Mouse (Mus musculus) G1E (cell line): ENCODE results near the gene Snapc3. TPM values are rescaled to one million over a fixed set of nuclear protein-coding genes. Genes with fewer than 3 reads are reported as not detected.
"Not testable (repeated sequence)": the region's sequence is repeated elsewhere in the genome, so short reads cannot be mapped to it uniquely, and the experiment has no call there.

ENCODE experiments used
- ATAC-seq: 2 replicates; pipeline ENCODE4 v1.8.0; 2016; ENCODE audit warnings: mild to moderate bottlenecking; ENCODE audit not compliant: insufficient number of reproducible peaks, poor library complexity, low FRiP score, severe bottlenecking; ENCODE audit errors: extremely low read depth
- DNase-seq: peaks from one replicate; pipeline ENCODE4 v3.0.0; 2012; ENCODE audit warnings: low spot score
- H3K27me3 ChIP-seq: 2 replicates; pipeline ENCODE4 v1.6.1; 2012; ENCODE audit warnings: mild to moderate bottlenecking, low read length, inconsistent platforms; ENCODE audit not compliant: insufficient read depth
- H3K36me3 ChIP-seq: replicated peaks from 2 replicates; pipeline ENCODE3; 2012; ENCODE audit warnings: mild to moderate bottlenecking, inconsistent platforms
- H3K4me1 ChIP-seq: 2 replicates; pipeline ENCODE4 v1.6.1; 2012; ENCODE audit warnings: low read depth, low read length, inconsistent platforms, mixed read lengths; ENCODE audit not compliant: insufficient read depth
- H3K4me3 ChIP-seq: 2 replicates; pipeline ENCODE4 v1.5.1; 2012; ENCODE audit warnings: low read depth, mild to moderate bottlenecking, inconsistent platforms, low read length, moderate library complexity, mixed read lengths
- H3K9me3 ChIP-seq: replicated peaks from 2 replicates; pipeline ENCODE4 v1.6.1; 2012; ENCODE audit warnings: inconsistent platforms
- CTCF ChIP-seq: IDR thresholded peaks from 2 replicates; pipeline ENCODE4 v1.5.1; 2012; ENCODE audit warnings: low read depth, low read length, inconsistent platforms, mixed read lengths
- GATA1 ChIP-seq: IDR thresholded peaks from 2 replicates; pipeline ENCODE4 v1.6.1; 2012; ENCODE audit warnings: borderline replicate concordance, low read length, inconsistent platforms, mixed read lengths
- GATA2 ChIP-seq: IDR thresholded peaks from 2 replicates; pipeline ENCODE4 v1.6.1; 2012; ENCODE audit warnings: low read depth, low read length, inconsistent platforms, borderline replicate concordance
- POLR2AphosphoS5 ChIP-seq: IDR thresholded peaks from 2 replicates; pipeline ENCODE4 v1.6.1; 2012; ENCODE audit warnings: low read depth, low read length, inconsistent platforms; ENCODE audit not compliant: insufficient replicate concordance
- TAL1 ChIP-seq: conservative IDR thresholded peaks from 2 replicates; pipeline ENCODE4 v1.6.1; 2012; ENCODE audit warnings: low read depth, low read length, inconsistent platforms, mixed read lengths
- polyA plus RNA-seq: library from polyadenylated mRNA; stranded (reverse); fragments of >175 nt; gene quantifications from 2 replicates; pipeline ENCODE4 v1.2.3, GENCODE M21; 2012
- total RNA-seq, 2 experiments: library from RNA; stranded (forward) in 1 of 2; stranded (reverse) in 1 of 2; fragments of 200-1000 nt in 1 of 2; fragments of >200 nt in 1 of 2; fragmentation: Nextera tagmentation in 1 of 2; gene quantifications; 2 replicates each; pipeline ENCODE4 v1.2.3; 2014 to 2017

Gene Snapc3
- total and polyA plus RNA-seq, 3 experiments, result 7.4 to 61.4 (median 57.6) TPM

GRCm38 (mm10) chr4:83468208-83468607, 50.7 kb downstream of the Snapc3 start:
- H3K4me1 ChIP-seq, result peaks cover 6% of the 10 kb centered on the region; the same call in 1 of the 2 replicates
- no peaks in the 10 kb centered on the region for H3K9me3 ChIP-seq
- no peak for DNase-seq
- no peak for ATAC-seq
- TF ChIP-seq GATA1 (no peak), GATA2 (no peak), POLR2AphosphoS5 (no peak), CTCF (no peak), TAL1 (no peak)
- no peaks in the 10 kb centered on the region for H3K27me3 ChIP-seq
- no peak overlapping the region for H3K4me3 ChIP-seq
- peaks cover 82% of the 10 kb centered on the region for H3K36me3 ChIP-seq

GRCm38 (mm10) chr4:83485250-83485649, 67.7 kb downstream of the Snapc3 start:
- no peak for DNase-seq
- ATAC-seq, result no peak
- Histone ChIP-seq H3K4me1 (peaks cover 17% of the 10 kb centered on the region), H3K36me3 (peaks cover 39% of the 10 kb centered on the region), H3K9me3 (no peaks in the 10 kb centered on the region), H3K4me3 (peak overlapping the region; percentile 84), H3K27me3 (no peaks in the 10 kb centered on the region)
- TF ChIP-seq CTCF (no peak), GATA2 (no peak), POLR2AphosphoS5 (no peak), TAL1 (no peak), GATA1 (no peak)

GRCm38 (mm10) chr4:83485735-83486116, 68.2 kb downstream of the Snapc3 start:
- H3K27me3 ChIP-seq, result no peaks in the 10 kb centered on the region
- peak; percentile 82 for ATAC-seq
- peaks cover 35% of the 10 kb centered on the region for H3K36me3 ChIP-seq
- peaks cover 17% of the 10 kb centered on the region for H3K4me1 ChIP-seq
- H3K4me3 ChIP-seq, result peak overlapping the region; percentile 84
- TF ChIP-seq GATA2 (no peak), GATA1 (no peak), CTCF (0 out of 2 replicates have a peak, but pooled peaks have one; percentile 10)
- DNase-seq, result peak; percentile 87
- no peaks in the 10 kb centered on the region for H3K9me3 ChIP-seq

- ATAC-seq, result peak; percentile 69
- TF ChIP-seq CTCF, result no peak
- TF ChIP-seq POLR2AphosphoS5, result no peak
- TF ChIP-seq TAL1, result no peak
- no peak for TF ChIP-seq GATA2
- no peak for TF ChIP-seq GATA1
- Histone ChIP-seq H3K4me3 (peak within 1 kb of the TSS; percentile 84), H3K9me3 (no peaks in the 10 kb centered on the region), H3K27me3 (no peaks in the 10 kb centered on the region), H3K36me3 (peaks cover 29% of the 10 kb centered on the region), H3K4me1 (peaks cover 17% of the 10 kb centered on the region)
- DNase-seq, result peak; percentile 74
Observed at GRCm38 (mm10) chr4:83486117-83486901, 68.8 kb downstream of the Snapc3 start, which contains the start of gene Psip1. TSS of gene Psip1 (minus strand) at chr4:83486459.

GRCm38 (mm10) chr4:83489121-83489520, 71.6 kb downstream of the Snapc3 start:
- H3K27me3 ChIP-seq, result no peaks in the 10 kb centered on the region
- DNase-seq, result no peak
- no peaks in the 10 kb centered on the region for H3K9me3 ChIP-seq
- H3K36me3 ChIP-seq, result peaks cover 6% of the 10 kb centered on the region
- H3K4me1 ChIP-seq, result peaks cover 13% of the 10 kb centered on the region
- no peak for ATAC-seq
- TF ChIP-seq GATA1, result no peak
- TF ChIP-seq CTCF, result no peak
- no peak for TF ChIP-seq TAL1
- no peak overlapping the region for H3K4me3 ChIP-seq

- H3K27me3 ChIP-seq, result 0 out of 2 replicates have a peak, but pooled peaks cover 2% of the 10 kb centered on the region
- H3K36me3 ChIP-seq, result no peaks in the 10 kb centered on the region
- no peaks in the 10 kb centered on the region for H3K9me3 ChIP-seq
- ATAC-seq (no peak), DNase-seq (no peak)
- H3K4me3 ChIP-seq, result no peak overlapping the region
- H3K4me1 ChIP-seq, result no peaks in the 10 kb centered on the region; the same call in 1 of the 2 replicates
- no peak for TF ChIP-seq GATA1
- no peak for TF ChIP-seq CTCF
Observed at GRCm38 (mm10) chr4:83493112-83493511, 75.6 kb downstream of the Snapc3 start.

GRCm38 (mm10) chr4:83497013-83497412, 79.5 kb downstream of the Snapc3 start:
- ATAC-seq, H3K36me3 ChIP-seq, H3K27me3 ChIP-seq, DNase-seq, H3K9me3 ChIP-seq, H3K4me1 ChIP-seq: not testable (repeated sequence)
- peak overlapping the region; percentile 16; the same call in 1 of the 2 replicates for H3K4me3 ChIP-seq
